Mouse (Mus musculus) macrophage (primary cell): Measurements from ENCODE around the gene Atn1. TPM values are rescaled to one million over a fixed set of nuclear protein-coding genes. Genes with fewer than 3 reads are reported as not detected.

ENCODE experiments used
- H3K27ac ChIP-seq: fragments of 350-480 bp; formaldehyde crosslinking; 2 replicates; pipeline ENCODE4 v1.9.0; 2021
- H3K36me3 ChIP-seq: fragments of 350-480 bp; formaldehyde crosslinking; 2 replicates; pipeline ENCODE4 v1.9.0; 2021; ENCODE audit errors: inconsistent target
- H3K4me3 ChIP-seq: fragments of 350-480 bp; formaldehyde crosslinking; 2 replicates; pipeline ENCODE4 v1.9.0; 2021; ENCODE audit errors: inconsistent target
- H3K79me2 ChIP-seq: fragments of 350-480 bp; formaldehyde crosslinking; 2 replicates; pipeline ENCODE4 v1.9.0; 2021; ENCODE audit errors: inconsistent target
- WGBS: methylation state at CpG from one replicate; pipeline ENCODE4 v1.1.7; 2026; ENCODE audit warnings: inconsistent platforms; ENCODE audit not compliant: missing documents; 5-methylcytosine and 5-hydroxymethylcytosine counted together
- polyA plus RNA-seq: library from polyadenylated mRNA; stranded (reverse); fragments of 250-400 nt; gene quantifications from 3 replicates; pipeline ENCODE4 v1.2.4, GENCODE M21; 2018; ENCODE audit warnings: inconsistent platforms

The Atn1 gene
- polyA plus RNA-seq, 1 experiment from 2014 or later = 35.6 TPM

- no peaks in the 10 kb centered on the region for H3K36me3 ChIP-seq
- H3K4me3 ChIP-seq = peak overlapping the region; percentile 34
- H3K27ac ChIP-seq = no peak overlapping the region
- 39% methylated on average over 5 of the region's 5 CpGs for WGBS
- peaks cover 34% of the 10 kb centered on the region; the same call in 1 of the 2 replicates for H3K79me2 ChIP-seq
These were observed 1.1 kb upstream of the Atn1 start for GRCm38 (mm10) chr6:124757351-124757880.

- Histone ChIP-seq H3K4me3 (peak overlapping the region; percentile 34), H3K79me2 (peaks cover 40% of the 10 kb centered on the region; the same call in 1 of the 2 replicates), H3K27ac (no peak overlapping the region), H3K36me3 (no peaks in the 10 kb centered on the region)
- WGBS = 2% methylated on average over 32 of the region's 54 CpGs
These were observed 477 bp upstream of the Atn1 start for GRCm38 (mm10) chr6:124756652-124757350.

- Histone ChIP-seq H3K36me3 (no peaks in the 10 kb centered on the region), H3K79me2 (peaks cover 55% of the 10 kb centered on the region; the same call in 1 of the 2 replicates), H3K4me3 (peak overlapping the region; percentile 44), H3K27ac (no peak overlapping the region)
- 44% methylated on average over 3 of the region's 3 CpGs for WGBS
These were observed 1.0 kb downstream of the Atn1 start for GRCm38 (mm10) chr6:124755306-124755705.

GRCm38 (mm10) chr6:124753861-124754260 lies 2.5 kb downstream of the Atn1 start:
- Histone ChIP-seq H3K79me2 (peaks cover 58% of the 10 kb centered on the region; the same call in 1 of the 2 replicates), H3K36me3 (0 out of 2 replicates have a peak, but pooled peaks cover 5% of the 10 kb centered on the region), H3K27ac (no peak overlapping the region), H3K4me3 (no peak overlapping the region)
- 96% methylated on average over 2 of the region's 2 CpGs for whole genome bisulfite sequencing

- Histone ChIP-seq H3K4me3 (no peak overlapping the region), H3K79me2 (peaks cover 54% of the 10 kb centered on the region; the same call in 1 of the 2 replicates), H3K27ac (no peak overlapping the region), H3K36me3 (0 out of 2 replicates have a peak, but pooled peaks cover 5% of the 10 kb centered on the region)
- WGBS = 90% methylated on average over 8 of the region's 8 CpGs
These were observed 5.9 kb downstream of the Atn1 start for GRCm38 (mm10) chr6:124750405-124750804.

- peaks cover 19% of the 10 kb centered on the region; the same call in 1 of the 2 replicates for H3K79me2 ChIP-seq
- no peak overlapping the region for H3K4me3 ChIP-seq
- 0 out of 2 replicates have a peak, but pooled peaks cover 5% of the 10 kb centered on the region for H3K36me3 ChIP-seq
- no peak overlapping the region for H3K27ac ChIP-seq
- 87% methylated on average over 7 of the region's 7 CpGs for WGBS
These were observed 9.4 kb downstream of the Atn1 start for GRCm38 (mm10) chr6:124746654-124747632.

- 0 out of 2 replicates have a peak, but pooled peaks cover 5% of the 10 kb centered on the region for H3K36me3 ChIP-seq
- WGBS = 31% methylated on average over 8 of the region's 8 CpGs
- peaks cover 12% of the 10 kb centered on the region; the same call in 1 of the 2 replicates for H3K79me2 ChIP-seq
- H3K27ac ChIP-seq = no peak overlapping the region
- H3K4me3 ChIP-seq = peak overlapping the region; percentile 10; the same call in 1 of the 2 replicates
These were observed 10.1 kb downstream of the Atn1 start for GRCm38 (mm10) chr6:124746296-124746605.

- peak overlapping the region; percentile 21; the same call in 1 of the 2 replicates for H3K4me3 ChIP-seq
- peaks cover 7% of the 10 kb centered on the region; the same call in 1 of the 2 replicates for H3K79me2 ChIP-seq
- H3K36me3 ChIP-seq = 0 out of 2 replicates have a peak, but pooled peaks cover 5% of the 10 kb centered on the region
- WGBS = under 1% methylated on average over 77 of the region's 85 CpGs
- H3K27ac ChIP-seq = no peak overlapping the region
These were observed 10.6 kb downstream of the Atn1 start for GRCm38 (mm10) chr6:124745490-124746295.

- Histone ChIP-seq H3K4me3 (peak overlapping the region; percentile 21; the same call in 1 of the 2 replicates), H3K27ac (no peak overlapping the region), H3K36me3 (0 out of 2 replicates have a peak, but pooled peaks cover 5% of the 10 kb centered on the region), H3K79me2 (no peaks in the 10 kb centered on the region; the same call in 1 of the 2 replicates)
- WGBS = 70% methylated on average over 19 of the region's 26 CpGs
These were observed 11.5 kb downstream of the Atn1 start for GRCm38 (mm10) chr6:124744755-124745321.

- Histone ChIP-seq H3K79me2 (peaks cover 9% of the 10 kb centered on the region; the same call in 1 of the 2 replicates), H3K4me3 (no peak overlapping the region), H3K27ac (no peak overlapping the region), H3K36me3 (no peaks in the 10 kb centered on the region)
- 93% methylated on average over 8 of the region's 8 CpGs for WGBS
These were observed 12.7 kb downstream of the Atn1 start for GRCm38 (mm10) chr6:124743647-124744046.

- H3K4me3 ChIP-seq = no peak overlapping the region
- WGBS = 94% methylated on average over 13 of the region's 15 CpGs
These were observed 13.3 kb downstream of the Atn1 start for GRCm38 (mm10) chr6:124742839-124743514.

GRCm38 (mm10) chr6:124741842-124742241 lies 14.5 kb downstream of the Atn1 start:
- H3K36me3 ChIP-seq = no peaks in the 10 kb centered on the region
- peak overlapping the region; percentile 62; the same call in 1 of the 2 replicates for H3K4me3 ChIP-seq
- H3K27ac ChIP-seq = peak overlapping the region; percentile 94
- H3K79me2 ChIP-seq = peaks cover 9% of the 10 kb centered on the region; the same call in 1 of the 2 replicates
- WGBS = 83% methylated on average over 3 of the region's 3 CpGs

More at GRCm38 (mm10) chr6:124742839-124743514, 13.3 kb downstream of the Atn1 start:
- Histone ChIP-seq H3K79me2 (peaks cover 9% of the 10 kb centered on the region; the same call in 1 of the 2 replicates), H3K36me3 (no peaks in the 10 kb centered on the region), H3K27ac (no peak overlapping the region)
